Mouse (Mus musculus) hindlimb bud, embryonic 11.5 days (tissue): ENCODE results near the gene Ulk4.
"Not testable (repeated sequence)": the region's sequence is repeated elsewhere in the genome, so short reads cannot be mapped to it uniquely, and the experiment has no call there.

ENCODE experiments used
- DNase-seq: peaks from one replicate; pipeline ENCODE4 v3.0.0-alpha.2; 2012; ENCODE audit warnings: low read depth, low spot score; ENCODE audit errors: extremely low spot score

The Ulk4 gene

DNA sequence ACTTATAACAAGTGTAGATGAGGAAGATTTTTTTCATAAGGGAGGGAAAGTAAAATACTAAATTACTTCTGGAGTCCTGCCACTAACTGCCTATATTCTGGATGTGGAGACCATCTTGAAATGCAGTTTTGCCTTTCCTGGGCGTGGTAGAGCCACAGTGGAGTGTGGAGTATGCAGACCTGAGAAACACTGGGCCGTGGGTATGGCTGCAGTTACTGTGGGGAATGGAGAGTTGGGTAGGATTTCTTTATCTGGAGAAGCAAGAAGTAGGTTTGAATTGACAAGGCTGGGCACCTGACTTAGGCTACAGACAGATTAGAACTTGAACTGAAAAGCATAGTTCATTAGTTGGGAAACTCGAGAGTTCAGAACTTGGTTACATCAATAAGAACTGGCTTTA lies 332.8 kb downstream of the Ulk4 start:
- no peak for DNase-seq

DNA sequence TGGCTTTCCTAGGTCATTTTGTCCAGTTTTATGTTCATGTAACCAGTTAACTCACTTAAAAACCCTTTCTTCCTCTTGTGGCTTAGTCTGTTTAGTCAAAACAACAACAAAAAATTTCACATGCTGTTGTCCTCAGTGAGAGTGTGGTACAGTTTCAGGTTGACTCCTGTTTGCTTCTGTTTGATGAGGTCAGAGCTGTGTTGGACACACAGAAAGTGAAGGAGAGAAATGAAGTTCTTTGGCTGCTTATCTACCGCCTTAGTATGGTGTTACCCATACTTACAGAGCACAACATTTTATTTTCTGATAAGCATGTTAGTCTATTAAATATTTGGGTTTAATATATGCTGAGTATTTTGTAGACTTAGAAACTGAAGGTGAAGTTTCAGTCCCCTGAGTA lies 333.2 kb downstream of the Ulk4 start:
- no peak for DNase-seq

GRCm38 (mm10) chr9:120940858-120941257 lies 336.1 kb downstream of the Ulk4 start:
- DNase-seq = no peak

DNA sequence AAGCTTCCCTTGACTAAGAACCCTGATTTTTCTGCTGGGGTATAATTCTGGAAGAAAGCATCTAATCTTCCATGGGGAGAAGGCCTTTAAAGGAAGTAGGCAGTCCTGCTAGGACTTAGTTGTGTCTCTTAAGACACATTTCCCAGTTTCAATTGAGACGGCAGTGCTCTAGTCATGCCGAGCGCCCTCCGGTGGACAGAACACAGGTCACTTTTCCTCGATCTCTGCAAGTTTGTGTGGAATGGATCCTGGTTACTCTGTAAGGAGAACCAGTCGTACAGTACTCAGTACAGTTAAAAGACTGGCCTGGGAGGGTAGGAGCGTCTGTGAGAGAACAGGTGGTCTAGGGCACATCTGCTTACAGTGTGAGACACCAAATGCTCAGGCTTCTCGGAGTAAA lies 340.6 kb downstream of the Ulk4 start:
- no peak for DNase-seq

- DNase-seq = no peak
Measured at GRCm38 (mm10) chr9:120935634-120935922, 341.4 kb downstream of the Ulk4 start.

GRCm38 (mm10) chr9:120934821-120935633 lies 342.0 kb downstream of the Ulk4 start:
- no peak for DNase-seq

- no peak for DNase-seq
Measured at GRCm38 (mm10) chr9:120933886-120934758, 342.9 kb downstream of the Ulk4 start.

GRCm38 (mm10) chr9:120933587-120933885 lies 343.5 kb downstream of the Ulk4 start:
- DNase-seq = no peak

GRCm38 (mm10) chr9:120932797-120933586 lies 344.0 kb downstream of the Ulk4 start:
- peak; percentile 79 for DNase-seq

GRCm38 (mm10) chr9:120932371-120932770 lies 344.6 kb downstream of the Ulk4 start:
- no peak for DNase-seq

DNA sequence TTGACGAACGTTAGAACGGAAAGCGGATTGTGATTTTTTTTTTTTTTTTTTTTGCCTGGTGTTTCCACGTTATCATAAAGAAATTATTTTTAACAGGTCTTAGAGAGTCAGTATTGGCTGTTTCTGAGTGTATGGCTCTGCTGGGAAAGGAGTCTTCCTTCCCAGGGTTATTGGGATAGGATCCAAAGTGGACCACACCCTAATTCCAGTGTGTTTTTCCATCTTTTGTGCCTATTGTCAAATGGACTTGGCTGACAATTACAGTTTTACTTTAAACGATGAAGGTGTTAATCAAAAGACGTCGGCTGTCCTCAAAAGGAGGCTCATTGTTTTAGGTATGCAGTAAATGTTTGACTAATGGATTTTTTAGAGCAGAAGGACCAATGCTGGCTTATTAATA lies 346.2 kb downstream of the Ulk4 start:
- no peak for DNase-seq

DNA sequence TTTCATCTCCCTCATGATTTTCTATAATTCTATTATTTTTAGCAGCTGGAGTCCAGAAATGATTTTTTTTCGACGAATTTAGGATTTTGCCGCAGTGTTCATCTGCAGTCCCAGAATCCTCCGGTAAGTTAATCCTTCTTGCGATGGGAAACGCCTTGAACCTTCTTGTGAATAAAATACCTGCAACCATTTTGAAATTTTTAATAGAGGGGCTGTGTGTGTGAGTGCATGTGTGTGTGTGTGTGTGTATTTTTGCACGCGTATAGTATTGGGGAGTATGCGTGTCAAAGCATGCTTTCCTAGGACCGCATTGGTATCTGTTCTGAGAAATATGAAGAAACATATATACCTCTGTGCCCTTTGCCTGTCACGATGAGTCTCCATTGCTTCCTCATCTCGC lies 347.0 kb downstream of the Ulk4 start:
- no peak for DNase-seq

DNA sequence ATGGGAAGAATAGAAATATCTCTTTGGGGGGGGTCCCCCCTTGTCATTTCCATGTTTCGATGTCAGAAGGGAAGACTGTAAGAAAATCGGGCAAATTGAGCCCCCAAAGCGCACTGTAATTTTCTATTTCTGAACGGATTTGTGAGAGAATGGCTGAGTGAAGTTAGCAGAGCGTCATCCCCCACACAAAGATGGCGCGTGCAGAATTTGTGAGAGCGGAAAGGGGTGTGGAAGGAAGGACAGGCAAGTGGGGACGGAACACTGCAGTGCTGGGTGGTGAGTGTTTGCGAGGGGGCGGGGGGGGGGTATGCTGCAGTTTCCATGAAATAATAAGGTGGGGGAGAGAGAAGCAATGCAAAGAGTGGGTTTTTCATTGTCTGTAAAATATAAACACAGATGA lies 347.9 kb downstream of the Ulk4 start, which contains the start of gene Ctnnb1:
TSS of gene Ctnnb1 (plus strand) at position 136 of the 400 bp plus-strand sequence.
- DNase-seq = no peak

- DNase-seq = no peak
Measured at GRCm38 (mm10) chr9:120926939-120927606, 349.9 kb downstream of the Ulk4 start.

DNA sequence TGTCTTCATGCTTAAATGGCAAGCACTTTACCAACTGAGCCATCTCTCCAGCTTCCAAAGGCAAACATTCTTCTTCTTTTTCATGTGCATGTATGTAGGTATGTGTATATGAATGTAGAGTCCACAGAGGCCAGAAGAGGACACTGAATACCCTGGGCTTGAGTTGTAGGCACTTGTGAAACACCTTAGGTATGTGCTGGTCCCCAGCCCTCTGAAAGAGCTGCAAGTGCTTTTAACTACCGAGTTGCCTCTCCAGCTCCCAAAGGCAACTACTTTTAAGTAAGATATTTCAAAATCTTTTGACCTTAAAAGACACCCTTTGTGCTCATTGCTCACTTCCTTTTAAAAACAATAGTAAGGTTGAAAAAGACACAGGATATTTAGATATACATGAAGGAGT lies 350.9 kb downstream of the Ulk4 start:
- DNase-seq = no peak

GRCm38 (mm10) chr9:120919130-120919529 lies 357.9 kb downstream of the Ulk4 start:
- DNase-seq = no peak

DNA sequence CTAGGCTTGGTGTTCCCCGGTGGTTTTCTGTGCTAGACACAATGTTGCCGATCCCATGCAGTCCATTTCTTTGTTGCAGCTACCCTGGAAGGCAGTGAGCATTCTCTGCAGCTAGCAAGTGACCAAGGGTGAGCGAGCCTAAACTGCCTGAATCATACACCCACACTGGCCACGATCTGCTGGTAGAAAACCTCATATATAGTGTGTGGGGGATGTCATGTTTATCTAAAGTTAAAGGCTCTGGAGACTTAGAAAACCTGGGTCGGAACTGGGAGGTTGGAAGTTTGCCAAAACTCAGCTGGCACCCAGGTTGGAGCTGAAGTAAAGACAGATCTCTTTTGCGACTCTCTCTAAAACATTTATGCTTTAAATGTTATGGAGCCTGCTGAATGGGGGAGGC lies 358.4 kb downstream of the Ulk4 start:
- no peak for DNase-seq

- DNase-seq = no peak
Measured at GRCm38 (mm10) chr9:120918211-120918610, 358.8 kb downstream of the Ulk4 start.

- not testable (repeated sequence) for DNase-seq
Measured at GRCm38 (mm10) chr9:120917619-120918018, 359.4 kb downstream of the Ulk4 start.

DNA sequence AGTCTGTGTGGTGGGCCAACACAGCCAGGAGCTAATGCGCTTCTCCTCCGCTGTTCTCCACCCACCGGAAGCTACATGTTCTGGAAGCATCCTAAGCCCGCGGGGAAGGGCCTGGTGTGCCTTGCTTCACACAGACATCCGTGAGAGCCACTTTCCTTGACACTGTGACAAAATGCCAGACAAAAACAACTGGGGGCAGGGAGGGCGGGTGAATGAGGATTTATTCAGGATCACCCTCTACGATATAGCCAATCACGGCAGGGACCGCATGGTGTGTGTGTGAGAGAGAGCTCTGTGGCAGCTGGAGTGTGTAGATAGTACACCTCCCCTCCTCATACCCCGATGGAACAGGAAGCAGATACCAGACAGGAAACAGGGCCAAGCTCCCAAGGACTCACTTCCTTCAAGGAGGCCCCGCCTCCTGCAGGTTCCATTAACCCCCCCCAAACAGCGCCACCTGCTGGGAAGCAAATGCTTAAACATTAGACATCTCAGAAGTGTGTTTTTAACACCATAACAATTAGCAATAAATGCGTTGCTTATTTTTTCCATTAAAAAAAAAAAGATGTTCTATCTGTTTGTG lies 362.0 kb downstream of the Ulk4 start:
- no peak for DNase-seq

DNA sequence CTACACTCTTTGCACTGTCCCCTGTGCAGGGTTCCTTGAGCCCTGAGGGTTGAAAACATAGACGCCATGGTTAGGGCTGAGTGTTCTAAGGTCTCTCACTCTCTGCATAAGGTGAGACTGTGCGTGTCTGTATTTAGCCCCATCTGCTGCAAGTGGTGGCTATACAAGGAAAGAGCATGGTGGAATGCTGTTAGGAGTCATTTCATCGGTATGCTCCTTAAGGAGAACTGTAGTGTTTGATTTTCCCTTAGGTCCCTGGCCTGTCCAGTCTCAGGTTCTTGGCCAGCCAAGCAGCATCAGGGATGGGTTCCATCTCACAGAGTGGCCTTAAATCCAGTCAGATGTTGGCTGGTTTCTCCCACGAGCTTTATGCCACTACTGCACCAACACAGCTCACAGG lies 362.6 kb downstream of the Ulk4 start:
- DNase-seq = no peak
